In genomic region chr5:75377311-75378300, GRCm38 (mm10) we compare ENCODE assay signal across 8 mouse cellular contexts.
A peak's percentile ranks its signal among the peaks of the same experiment; 100 is the strongest.
DNase-seq lines count a peak whose midpoint lies in the region; ATAC-seq and TF ChIP-seq lines count a peak whose summit lies in the region.

No protein-coding gene starts in this region.

- no peaks in the 10 kb centered on the region for H3K27me3 ChIP-seq in heart, postnatal 0 days (ENCODE audit: control insufficient read depth, insufficient read depth, low read length)
- H3K27me3 ChIP-seq in intestine, embryonic 15.5 days (replicated peaks) = no peaks in the 10 kb centered on the region
- H3K27me3 ChIP-seq in liver, embryonic 13.5 days = no peaks in the 10 kb centered on the region
- no peaks in the 10 kb centered on the region for H3K27me3 ChIP-seq in small intestine, adult 2 months (ENCODE audit: control insufficient read depth, insufficient read depth, low read length)
- H3K27me3 ChIP-seq in thymus, adult 2 months (ENCODE audit: control insufficient read depth, insufficient read depth, low read length) = no peaks in the 10 kb centered on the region
- H3K27me3 ChIP-seq in limb, embryonic 10.5 days (ENCODE audit: low read depth, poor library complexity, severe bottlenecking) = no peaks in the 10 kb centered on the region

- peaks cover 19% of the 10 kb centered on the region for H3K4me1 ChIP-seq in heart, postnatal 0 days (ENCODE audit: control insufficient read depth, insufficient read depth)
- peaks cover 5% of the 10 kb centered on the region for H3K4me1 ChIP-seq in intestine, embryonic 15.5 days (replicated peaks)
- peaks cover 47% of the 10 kb centered on the region for H3K4me1 ChIP-seq in liver, embryonic 13.5 days (replicated peaks)
- H3K4me1 ChIP-seq in small intestine, adult 2 months (ENCODE audit: control insufficient read depth, insufficient read depth, insufficient read length, low read length) = peaks cover 8% of the 10 kb centered on the region
- H3K4me1 ChIP-seq in thymus, adult 2 months (replicated peaks; ENCODE audit: control insufficient read depth, insufficient read depth, low read length) = no peaks in the 10 kb centered on the region
- peaks cover 8% of the 10 kb centered on the region for H3K4me1 ChIP-seq in limb, embryonic 10.5 days

- H3K4me2 ChIP-seq in heart, postnatal 0 days (ENCODE audit: low read depth, low read length) = peak overlapping the region; percentile 46
- peak overlapping the region; percentile 42 for H3K4me2 ChIP-seq in intestine, embryonic 15.5 days (replicated peaks)
- H3K4me2 ChIP-seq in liver, embryonic 13.5 days = peak overlapping the region; percentile 58

- no peak overlapping the region for H3K27ac ChIP-seq in heart, postnatal 0 days (ENCODE audit: low read depth)
- peak overlapping the region; percentile 37 for H3K27ac ChIP-seq in intestine, embryonic 15.5 days
- peak overlapping the region; percentile 79 for H3K27ac ChIP-seq in liver, embryonic 13.5 days
- H3K27ac ChIP-seq in small intestine, adult 2 months (ENCODE audit: insufficient read depth, low read depth, low read length) = peak overlapping the region; percentile 60
- no peak overlapping the region for H3K27ac ChIP-seq in thymus, adult 2 months (ENCODE audit: control insufficient read depth, insufficient read depth, low read length)
- H3K27ac ChIP-seq in limb, embryonic 10.5 days = no peak overlapping the region; the same call in 1 of the 2 replicates

- TF ChIP-seq CTCF in heart, postnatal 0 days (IDR thresholded peaks at IDR 0.05; ENCODE audit: low read depth) = no peak
- TF ChIP-seq CTCF in small intestine, adult 2 months (IDR thresholded peaks at IDR 0.05; ENCODE audit: extremely low read depth, insufficient read length, insufficient replicate concordance, low read depth, low read length) = no peak
- no peak for TF ChIP-seq CTCF in thymus, adult 2 months (IDR thresholded peaks at IDR 0.05; ENCODE audit: borderline replicate concordance, control insufficient read depth, extremely low read depth, insufficient read depth, low read length, poor library complexity)

- no peak overlapping the region for H3K4me3 ChIP-seq in heart, postnatal 0 days (ENCODE audit: low read depth, low read length)
- H3K4me3 ChIP-seq in intestine, embryonic 15.5 days (replicated peaks) = no peak overlapping the region
- peak overlapping the region; percentile 33 for H3K4me3 ChIP-seq in liver, embryonic 13.5 days (replicated peaks)
- peak overlapping the region; percentile 19; the same call in 1 of the 2 replicates for H3K4me3 ChIP-seq in small intestine, adult 2 months (ENCODE audit: low read depth, low read length)
- H3K4me3 ChIP-seq in thymus, adult 2 months (ENCODE audit: control insufficient read depth, insufficient read depth, low read length) = no peak overlapping the region
- no peak overlapping the region for H3K4me3 ChIP-seq in limb, embryonic 10.5 days

- no peaks in the 10 kb centered on the region for H3K36me3 ChIP-seq in heart, postnatal 0 days (replicated peaks; ENCODE audit: control insufficient read depth, insufficient read depth, low read length)
- H3K36me3 ChIP-seq in intestine, embryonic 15.5 days = no peaks in the 10 kb centered on the region
- no peaks in the 10 kb centered on the region for H3K36me3 ChIP-seq in liver, embryonic 13.5 days
- no peaks in the 10 kb centered on the region for H3K36me3 ChIP-seq in small intestine, adult 2 months (ENCODE audit: control insufficient read depth, insufficient read depth, low read length)
- no peaks in the 10 kb centered on the region for H3K36me3 ChIP-seq in thymus, adult 2 months (ENCODE audit: control insufficient read depth, insufficient read depth, low read length)
- no peaks in the 10 kb centered on the region for H3K36me3 ChIP-seq in limb, embryonic 10.5 days

- peak; percentile 55 for DNase-seq in heart, postnatal 0 days (ENCODE audit: low spot score)
- DNase-seq in heart, adult 18-20 months = no peak
- DNase-seq in liver, embryonic 13.5 days = peak; percentile 62
- DNase-seq in thymus, adult 2 months = no peak
- no peak for DNase-seq in gastrocnemius, postnatal 4 days (ENCODE audit: low spot score in 2 of 2)
- DNase-seq in limb, embryonic 10.5 days (ENCODE audit: low spot score) = no peak

- peak; percentile 60; the same call in 1 of the 2 replicates for ATAC-seq in heart, postnatal 0 days (ENCODE audit: insufficient read depth, low read depth)
- ATAC-seq in intestine, embryonic 15.5 days = peak; percentile 95
- ATAC-seq in liver, embryonic 13.5 days (ENCODE audit: low read depth) = peak; percentile 92

- no peak for TF ChIP-seq POLR2A in small intestine, adult 2 months (IDR thresholded peaks at IDR 0.05; ENCODE audit: low read depth, low read length)
- no peak for TF ChIP-seq POLR2A in thymus, adult 2 months (IDR thresholded peaks at IDR 0.05; ENCODE audit: control insufficient read depth, extremely low read depth, insufficient read depth, low read length, poor library complexity)

- no peak for TF ChIP-seq EP300 in heart, postnatal 0 days (IDR thresholded peaks at IDR 0.05; ENCODE audit: low read depth)

- no peak overlapping the region for H3K9ac ChIP-seq in heart, postnatal 0 days (replicated peaks; ENCODE audit: low read depth, low read length)
- H3K9ac ChIP-seq in intestine, embryonic 15.5 days = no peak overlapping the region
- H3K9ac ChIP-seq in liver, embryonic 13.5 days = peak overlapping the region; percentile 30; the same call in 1 of the 2 replicates

- WGBS in heart, postnatal 0 days = 32% methylated on average over 19 of the region's 19 CpGs
- 27% methylated on average over 19 of the region's 19 CpGs for WGBS in intestine, embryonic 15.5 days
- WGBS in liver, embryonic 13.5 days (ENCODE audit: insufficient replicate concordance) = 31% methylated on average over 19 of the region's 19 CpGs
- WGBS in small intestine, adult 2 months = 20% methylated on average over 19 of the region's 19 CpGs
- 93% methylated on average over 19 of the region's 19 CpGs for WGBS in thymus, adult 2 months
- 58% methylated on average over 19 of the region's 19 CpGs for WGBS in limb, embryonic 10.5 days

- H3K9me3 ChIP-seq in heart, postnatal 0 days (replicated peaks; ENCODE audit: control insufficient read depth, low read length) = no peaks in the 10 kb centered on the region
- H3K9me3 ChIP-seq in intestine, embryonic 15.5 days = no peaks in the 10 kb centered on the region
- no peaks in the 10 kb centered on the region for H3K9me3 ChIP-seq in liver, embryonic 13.5 days (replicated peaks)
- H3K9me3 ChIP-seq in limb, embryonic 10.5 days (replicated peaks) = no peaks in the 10 kb centered on the region

Comparison
In these comparisons a context has a peak if more than half of its experiments do, and no peak if none do; other contexts are left out.
1. DNase-seq: peak in heart, postnatal 0 days (single experiment) and liver, embryonic 13.5 days (single experiment); none in heart, adult 18-20 months (0 of 2), thymus, adult 2 months (single experiment), gastrocnemius, postnatal 4 days (0 of 2) and limb, embryonic 10.5 days (single experiment).
2. H3K27ac ChIP-seq: peak in intestine, embryonic 15.5 days (single experiment), liver, embryonic 13.5 days (single experiment) and small intestine, adult 2 months (single experiment); none in heart, postnatal 0 days (single experiment), thymus, adult 2 months (single experiment) and limb, embryonic 10.5 days (single experiment).
3. H3K4me3 ChIP-seq: peak in liver, embryonic 13.5 days (single experiment) and small intestine, adult 2 months (single experiment); none in heart, postnatal 0 days (single experiment), intestine, embryonic 15.5 days (single experiment), thymus, adult 2 months (single experiment) and limb, embryonic 10.5 days (single experiment).
4. Peak in every context shown above with its lines, with median percentiles within 50 percentile points of each other: ATAC-seq and H3K4me2 ChIP-seq.